Mouse (Mus musculus): ENCODE measurements around the gene Btrc. TPM values are rescaled to one million over a fixed set of nuclear protein-coding genes. Genes with fewer than 3 reads are reported as not detected.

Btrc gene
- polyA plus RNA-seq, 1 experiment from 2014 or later: 65.1 TPM

- H3K27ac ChIP-seq (ENCODE audit: low read length): no peak overlapping the region
- H3K36me3 ChIP-seq (ENCODE audit: control insufficient read depth, insufficient read depth): peaks cover 7% of the 10 kb centered on the region
- no peak for ATAC-seq
- peaks cover 3% of the 10 kb centered on the region; the same call in 1 of the 2 replicates for H3K9me3 ChIP-seq (ENCODE audit: control insufficient read depth, low read length)
- 0 out of 2 replicates have a peak, but pooled peaks cover 2% of the 10 kb centered on the region for H3K4me1 ChIP-seq (replicated peaks; ENCODE audit: control insufficient read depth, insufficient read depth, low read length)
- no peak overlapping the region for H3K9ac ChIP-seq (replicated peaks; ENCODE audit: low read depth, low read length)
- no peak overlapping the region for H3K4me3 ChIP-seq (replicated peaks; ENCODE audit: low read length)
- no peaks in the 10 kb centered on the region for H3K27me3 ChIP-seq (replicated peaks; ENCODE audit: control insufficient read depth, insufficient read depth, low read length)
- WGBS: 88% methylated on average over 7 of the region's 7 CpGs
- no peak overlapping the region for H3K4me2 ChIP-seq (ENCODE audit: low read length)
Measured at GRCm38 (mm10) chr19:45579416-45579815, 215.9 kb downstream of the Btrc start.

Other genes with a start within 250 kb of the Btrc start
- gene Tlx1, start 213.1 kb upstream of the Btrc start, polyA plus RNA-seq (2015; fragmentation: Nextera tagmentation; extraction: Ambion mirVana): not detected in 2 replicates
- gene Lbx1, start 127.9 kb upstream of the Btrc start, polyA plus RNA-seq (2015; fragmentation: Nextera tagmentation; extraction: Ambion mirVana): not detected in 2 replicates
- gene Poll, start 196.8 kb downstream of the Btrc start, polyA plus RNA-seq (2015; fragmentation: Nextera tagmentation; extraction: Ambion mirVana): 12.8 and 14.6 TPM in 2 replicates
- 41.4 and 44.0 TPM in 2 replicates for gene Gm17018, start 196.9 kb downstream of the Btrc start, polyA plus RNA-seq (2015; fragmentation: Nextera tagmentation; extraction: Ambion mirVana)